In the genomic region with DNA sequence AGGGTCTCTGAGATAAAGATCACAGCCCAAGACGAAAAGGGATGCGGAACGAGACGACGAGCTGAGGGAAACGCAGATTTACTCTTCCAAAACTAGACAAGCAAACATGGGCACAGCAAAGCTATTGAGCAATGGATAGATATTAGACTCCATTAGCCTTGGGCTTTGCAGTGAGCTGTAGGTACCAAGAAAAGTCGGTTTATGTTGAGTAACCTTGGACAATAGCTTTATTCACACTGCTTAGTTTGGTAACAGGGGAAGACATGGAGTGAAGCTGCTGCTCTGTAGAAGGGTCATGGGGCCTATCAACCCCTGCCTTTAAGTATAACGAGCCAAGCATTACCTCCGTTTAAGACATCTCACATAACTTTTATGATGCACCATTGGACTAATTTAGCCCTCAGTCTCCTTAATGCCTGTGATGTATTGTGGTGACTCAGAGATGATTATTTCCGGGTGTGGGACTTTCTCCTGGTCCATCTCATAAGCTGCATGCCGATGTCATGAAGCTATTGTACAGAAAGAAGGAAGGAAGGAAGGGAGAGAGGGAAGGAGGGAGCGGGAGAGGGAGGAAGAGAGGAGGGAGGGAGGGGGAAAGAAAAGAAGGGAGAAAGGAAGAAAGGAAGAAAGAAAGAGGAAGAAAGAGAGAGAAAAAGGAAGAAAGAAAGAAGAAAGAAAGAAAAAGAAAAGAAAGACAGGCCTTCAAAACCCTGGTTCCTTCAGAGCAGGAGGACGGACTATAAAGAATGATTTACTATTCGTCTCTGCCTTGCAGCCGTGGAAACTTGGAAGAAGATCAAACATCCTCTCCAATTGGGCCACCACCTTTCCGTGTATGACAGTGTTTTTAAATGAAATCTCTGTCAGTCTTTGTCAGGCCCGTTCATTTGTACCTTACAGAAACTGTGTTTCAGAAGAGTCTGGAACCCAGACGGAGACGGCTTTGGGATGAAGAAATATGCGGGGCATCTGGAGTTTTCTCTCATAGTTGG, we compare ENCODE assay signal across 19 mouse cellular contexts. TPM values are rescaled to one million over a fixed set of nuclear protein-coding genes. Genes with fewer than 3 reads are reported as not detected.
DNase-seq lines count a peak whose midpoint lies in the region; ATAC-seq and TF ChIP-seq lines count a peak whose summit lies in the region.
"Had no signal": no experiment of that assay in that cellular context is flagged by ENCODE, and none has a peak within 500 bp of the region (broad histone marks: within the 10 kb centered on the region; RNA-seq: fewer than 3 reads in every experiment).

No protein-coding gene starts in this region.

- TF ChIP-seq POLR2A in olfactory bulb, adult 2 months (IDR thresholded peaks at IDR 0.05; ENCODE audit: insufficient read depth, low read depth, low read length), result no peak

- TF ChIP-seq CTCF in kidney, postnatal 0 days (IDR thresholded peaks at IDR 0.05; ENCODE audit: low read depth), result no peak
- TF ChIP-seq CTCF in stomach, postnatal 0 days (IDR thresholded peaks at IDR 0.05; ENCODE audit: low read depth), result no peak
- TF ChIP-seq CTCF in olfactory bulb, adult 2 months (IDR thresholded peaks at IDR 0.05; ENCODE audit: insufficient read depth, low read depth, low read length), result no peak

- peak; percentile 22 to 41 for DNase-seq in cerebellum, postnatal 10 days
- DNase-seq in kidney, postnatal 0 days (ENCODE audit: low spot score), result peak; percentile 58
- no peak for DNase-seq in kidney, adult 9 months
- no peak for DNase-seq in stomach, postnatal 0 days (ENCODE audit: low spot score)
- no peak for DNase-seq in urinary bladder, adult 2 months (ENCODE audit: low spot score)
- DNase-seq: cerebellum, adult 8-10 months; gastrocnemius, postnatal 25 days had no signal

- no peak overlapping the region for H3K4me3 ChIP-seq in kidney, postnatal 0 days (replicated peaks; ENCODE audit: low read depth, low read length)
- no peak overlapping the region for H3K4me3 ChIP-seq in stomach, embryonic 16.5 days (replicated peaks; ENCODE audit: low read length)
- H3K4me3 ChIP-seq in stomach, postnatal 0 days (ENCODE audit: low read depth, low read length), result no peak overlapping the region
- no peak overlapping the region for H3K4me3 ChIP-seq in olfactory bulb, adult 2 months (ENCODE audit: insufficient read depth, low read depth, low read length)
- H3K4me3 ChIP-seq: erythroblast, embryonic 14.5 days; hindbrain, embryonic 13.5 days; left cerebral cortex, adult 2 months; limb, embryonic 12.5 days; liver, embryonic 15.5 days; megakaryocyte, embryonic 14.5 days had no signal

- H3K27ac ChIP-seq in kidney, postnatal 0 days, result no peak overlapping the region
- no peak overlapping the region for H3K27ac ChIP-seq in stomach, embryonic 16.5 days (ENCODE audit: low read length)
- no peak overlapping the region for H3K27ac ChIP-seq in stomach, postnatal 0 days (replicated peaks)
- H3K27ac ChIP-seq in olfactory bulb, adult 2 months (ENCODE audit: insufficient read depth, low read depth, low read length), result peak overlapping the region; percentile 63; the same call in 1 of the 2 replicates
- H3K27ac ChIP-seq: hindbrain, embryonic 13.5 days; left cerebral cortex, adult 2 months; limb, embryonic 12.5 days; liver, embryonic 15.5 days had no signal

- H3K9me3 ChIP-seq in kidney, postnatal 0 days (replicated peaks; ENCODE audit: low read length), result no peaks in the 10 kb centered on the region
- no peaks in the 10 kb centered on the region for H3K9me3 ChIP-seq in stomach, embryonic 16.5 days (replicated peaks; ENCODE audit: control insufficient read depth, low read length)
- H3K9me3 ChIP-seq in stomach, postnatal 0 days (ENCODE audit: control insufficient read depth, low read length), result no peaks in the 10 kb centered on the region
- H3K9me3 ChIP-seq: hindbrain, embryonic 13.5 days; limb, embryonic 12.5 days; liver, embryonic 15.5 days; megakaryocyte, embryonic 14.5 days had no signal

- TF ChIP-seq EP300 in stomach, postnatal 0 days (optimal IDR thresholded peaks at IDR 0.05), result no peak

- H3K4me1 ChIP-seq in kidney, postnatal 0 days (replicated peaks; ENCODE audit: insufficient read depth, low read length), result no peaks in the 10 kb centered on the region
- H3K4me1 ChIP-seq in stomach, embryonic 16.5 days (ENCODE audit: control insufficient read depth, insufficient read depth, low read length), result peaks cover 7% of the 10 kb centered on the region; the same call in 1 of the 2 replicates
- H3K4me1 ChIP-seq in stomach, postnatal 0 days (replicated peaks; ENCODE audit: control insufficient read depth, insufficient read depth), result no peaks in the 10 kb centered on the region
- peaks cover 12% of the 10 kb centered on the region for H3K4me1 ChIP-seq in olfactory bulb, adult 2 months (ENCODE audit: control insufficient read depth, insufficient read depth, low read length)
- H3K4me1 ChIP-seq: liver, embryonic 15.5 days had no signal

- no peaks in the 10 kb centered on the region for H3K27me3 ChIP-seq in kidney, postnatal 0 days (ENCODE audit: insufficient read depth, low read length)
- no peaks in the 10 kb centered on the region for H3K27me3 ChIP-seq in stomach, embryonic 16.5 days (ENCODE audit: control insufficient read depth, insufficient read depth, low read length)
- no peaks in the 10 kb centered on the region for H3K27me3 ChIP-seq in stomach, postnatal 0 days (ENCODE audit: control insufficient read depth, insufficient read depth, low read length)
- H3K27me3 ChIP-seq: hindbrain, embryonic 13.5 days had no signal

- H3K9ac ChIP-seq in kidney, postnatal 0 days (ENCODE audit: low read depth, low read length), result no peak overlapping the region
- H3K9ac ChIP-seq in stomach, embryonic 16.5 days (ENCODE audit: low read length), result peak overlapping the region; percentile 32; the same call in 1 of the 2 replicates
- no peak overlapping the region for H3K9ac ChIP-seq in stomach, postnatal 0 days (ENCODE audit: low read length)
- H3K9ac ChIP-seq: hindbrain, embryonic 13.5 days; limb, embryonic 12.5 days; liver, embryonic 15.5 days had no signal

- WGBS in kidney, postnatal 0 days, result 51% methylated on average over 20 of the region's 20 CpGs
- WGBS in stomach, embryonic 16.5 days, result 63% methylated on average over 20 of the region's 20 CpGs
- 59% methylated on average over 20 of the region's 20 CpGs for WGBS in stomach, postnatal 0 days
- WGBS in olfactory bulb, adult 2 months, result 62% methylated on average over 20 of the region's 20 CpGs

- ATAC-seq in cerebellum, adult (ENCODE audit: insufficient number of reproducible peaks, low FRiP score, low TSS enrichment), result no peak
- ATAC-seq in kidney, postnatal 0 days (replicated peaks; ENCODE audit: low FRiP score, low read depth), result no peak
- ATAC-seq in stomach, embryonic 16.5 days (ENCODE audit: insufficient read depth, low FRiP score), result no peak
- no peak for ATAC-seq in stomach, postnatal 0 days (ENCODE audit: low FRiP score, low TSS enrichment)
- ATAC-seq: intestine, embryonic 16.5 days had no signal

- H3K4me2 ChIP-seq in kidney, postnatal 0 days (ENCODE audit: low read length), result no peak overlapping the region
- H3K4me2 ChIP-seq in stomach, embryonic 16.5 days (ENCODE audit: low read depth, low read length), result no peak overlapping the region
- H3K4me2 ChIP-seq in stomach, postnatal 0 days (replicated peaks; ENCODE audit: low read depth), result no peak overlapping the region
- H3K4me2 ChIP-seq: hindbrain, embryonic 13.5 days; limb, embryonic 12.5 days; liver, embryonic 15.5 days had no signal

- no peaks in the 10 kb centered on the region for H3K36me3 ChIP-seq in kidney, postnatal 0 days (ENCODE audit: insufficient read depth, low read length)
- H3K36me3 ChIP-seq in stomach, embryonic 16.5 days (ENCODE audit: control insufficient read depth, insufficient read depth, low read length), result no peaks in the 10 kb centered on the region
- no peaks in the 10 kb centered on the region for H3K36me3 ChIP-seq in stomach, postnatal 0 days (ENCODE audit: control insufficient read depth, insufficient read depth, low read length)
- H3K36me3 ChIP-seq: hindbrain, embryonic 13.5 days; limb, embryonic 12.5 days; liver, embryonic 15.5 days had no signal

RNA-seq across cellular contexts. Expression of a gene that starts 26.3 kb away (rescaled TPM):
- polyA plus RNA-seq in kidney, postnatal 0 days (2015; fragmentation: Nextera tagmentation; extraction: Ambion mirVana), result 0.29 and 0.46 TPM in 2 replicates
- not detected in 2 replicates for polyA plus RNA-seq in stomach, embryonic 16.5 days (2015; fragmentation: Nextera tagmentation; extraction: Ambion mirVana)
- not detected in 2 replicates for polyA plus RNA-seq in stomach, postnatal 0 days (2015; fragmentation: Nextera tagmentation; extraction: Ambion mirVana)
- not detected in 2 replicates for polyA plus RNA-seq in olfactory bulb, adult 2 months (2012; ENCODE audit: insufficient read depth, insufficient read length, low replicate concordance, missing spikeins)
- polyA plus RNA-seq in urinary bladder, adult 2 months (2012; rRNA removed), result not detected in 2 replicates
- polyA plus RNA-seq: erythroblast, embryonic 14.5 days; heart, embryonic 14.5 days; hindbrain, embryonic 13.5 days; intestine, embryonic 16.5 days; limb, embryonic 12.5 days; liver, embryonic 15.5 days; spleen, adult 2 months had no signal

Comparison
In these comparisons a context has a peak if more than half of its experiments do, and no peak if none do; other contexts are left out.
1. DNase-seq: peak in cerebellum, postnatal 10 days (2 of 2) and kidney, postnatal 0 days (single experiment); none in kidney, adult 9 months (single experiment), stomach, postnatal 0 days (single experiment) and urinary bladder, adult 2 months (single experiment).